Mouse (Mus musculus) spleen, postnatal 10 days (tissue): Measurements from ENCODE around the gene 1110057P08Rik.
"Not testable (repeated sequence)": the region's sequence is repeated elsewhere in the genome, so short reads cannot be mapped to it uniquely, and the experiment has no call there.

Experiments
- DNase-seq, 2 experiments: peaks; one replicate each; pipeline ENCODE4 v3.0.0; 2021 to 2022; ENCODE audit warnings: low spot score in 2 of 2

Gene 1110057P08Rik

DNA sequence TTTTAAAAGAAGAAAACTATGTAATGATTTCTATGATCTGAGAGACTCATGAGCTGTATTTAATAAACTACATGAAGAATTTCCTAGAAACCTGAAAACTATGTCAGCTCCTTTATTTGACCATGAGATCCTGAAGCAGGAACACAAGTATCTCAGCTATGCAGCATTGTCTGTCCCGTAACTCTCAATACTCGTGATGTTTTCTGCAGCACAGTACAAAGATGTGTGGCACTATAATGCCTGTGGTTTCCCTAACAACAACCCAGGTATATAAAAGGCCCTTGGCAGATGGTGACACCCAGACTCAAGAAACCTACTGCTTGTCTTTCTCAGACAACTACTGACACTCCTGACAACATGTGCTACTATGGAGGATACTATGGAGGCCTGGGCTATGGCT, at the start of gene 1110057P08Rik:
TSS of gene 1110057P08Rik (plus strand) at position 301 of the 400 bp plus-strand sequence.
- DNase-seq, result no peak

- no peak for DNase-seq
Measured at GRCm38 (mm10) chr16:89140551-89140950, 34.0 kb upstream of the 1110057P08Rik start, which contains the start of gene Gm6358. Gm6358 (plus strand) TSS chr16:89140851.

- DNase-seq, result no peak
Measured at GRCm38 (mm10) chr16:89150786-89151185, 23.7 kb upstream of the 1110057P08Rik start, which contains the start of gene Gm10061. Gm10061 (plus strand) TSS chr16:89151086.

DNA sequence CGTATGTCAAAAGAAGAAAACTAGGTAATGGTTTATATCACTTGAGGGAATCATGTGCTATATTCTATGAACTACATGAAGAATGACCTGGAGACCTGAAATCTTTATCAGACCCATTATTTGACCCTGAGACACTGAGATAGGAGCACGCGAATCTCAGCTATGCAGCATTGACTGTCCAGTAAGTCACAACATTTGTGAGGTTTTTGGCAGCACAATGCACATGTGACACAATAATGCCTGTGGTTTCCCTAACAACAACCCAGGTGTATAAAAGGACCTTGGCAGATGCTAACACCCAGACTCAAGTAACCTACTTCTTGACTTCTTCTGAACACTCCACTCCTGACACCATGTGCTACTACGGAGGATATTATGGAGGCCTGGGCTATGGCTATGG, 16.9 kb upstream of the 1110057P08Rik start, which contains the start of gene Gm9789:
TSS of gene Gm9789 (plus strand) at position 301 of the 400 bp plus-strand sequence.
- DNase-seq, result no peak

DNA sequence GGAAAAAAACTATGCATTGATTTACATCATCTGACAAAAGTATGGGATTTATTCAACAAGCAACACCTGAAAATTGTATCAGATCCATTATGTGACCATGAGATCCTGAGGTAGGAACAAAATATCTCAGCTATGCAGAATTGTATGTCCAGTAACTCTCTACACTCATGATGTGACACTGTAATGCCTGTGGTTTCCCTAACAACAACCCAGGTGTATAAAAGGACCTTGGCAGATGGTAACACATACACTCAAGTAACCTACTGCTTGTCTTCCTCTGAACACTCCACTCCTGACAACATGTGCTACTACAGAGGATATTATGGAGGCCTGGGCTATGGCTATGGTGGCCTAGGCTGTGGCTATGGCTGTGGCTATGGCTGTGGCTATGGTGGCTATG, 5.3 kb upstream of the 1110057P08Rik start, which contains the start of gene Gm7735:
TSS of gene Gm7735 (plus strand) at position 301 of the 400 bp plus-strand sequence.
- DNase-seq, result not testable (repeated sequence)

GRCm38 (mm10) chr16:89188621-89189020, 14.1 kb downstream of the 1110057P08Rik start:
- no peak for DNase-seq

- no peak for DNase-seq
Measured at GRCm38 (mm10) chr16:89205561-89205960, 31.0 kb downstream of the 1110057P08Rik start, which contains the start of gene Krtap20-2. Krtap20-2 (plus strand) TSS chr16:89205861.
